Mouse (Mus musculus): ENCODE data around the gene Gm17617. TPM values are rescaled to one million over a fixed set of nuclear protein-coding genes. Genes with fewer than 3 reads are reported as not detected.
A peak's percentile ranks its signal among the peaks of the same experiment; 100 is the strongest.

The Gm17617 gene
- total and polyA plus RNA-seq, 3 experiments: not detected

- H3K79me2 ChIP-seq (ENCODE audit: control insufficient read depth, insufficient read depth, low read length, poor library complexity): no peaks in the 10 kb centered on the region
- H3K9ac ChIP-seq (ENCODE audit: control insufficient read depth, low read depth, low read length, poor library complexity, severe bottlenecking): no peak overlapping the region
- peak; percentile 78 for DNase-seq (ENCODE audit: low read depth, low spot score)
- no peaks in the 10 kb centered on the region for H3K27me3 ChIP-seq (ENCODE audit: control insufficient read depth in 1 of 2, insufficient read depth in 2 of 2, low read length in 2 of 2)
- TF ChIP-seq SMC3 (IDR thresholded peaks at IDR 0.05; ENCODE audit: low read depth, low read length): peak; percentile 75
- TF ChIP-seq POLR2A (IDR thresholded peaks at IDR 0.05; ENCODE audit: control insufficient read depth in 1 of 2, insufficient read depth in 1 of 2, low read depth in 1 of 2, low read length in 2 of 2, poor library complexity in 1 of 2): no peak
- no peak for TF ChIP-seq MAX (IDR thresholded peaks at IDR 0.05; ENCODE audit: low read length)
- TF ChIP-seq ZMIZ1 (IDR thresholded peaks at IDR 0.05; ENCODE audit: low read depth, low read length): no peak
- TF ChIP-seq SIN3A (IDR thresholded peaks at IDR 0.05; ENCODE audit: low read length): 0 out of 2 replicates have a peak, but pooled peaks have one; percentile 24
- peak; percentile 85 for TF ChIP-seq RAD21 (IDR thresholded peaks at IDR 0.05; ENCODE audit: low read depth, low read length)
- peak; percentile 54 for TF ChIP-seq ZC3H11A (IDR thresholded peaks at IDR 0.05; ENCODE audit: low read depth, low read length)
- TF ChIP-seq GABPA (IDR thresholded peaks at IDR 0.05; ENCODE audit: low read depth, low read length): no peak
- peak; percentile 83 to 88 (median 84) for TF ChIP-seq CTCF (IDR thresholded peaks at IDR 0.05 in 2 of 3, conservative IDR thresholded peaks at IDR 0.05 in 1 of 3; ENCODE audit: control insufficient read depth in 1 of 3, insufficient read depth in 1 of 3, low read depth in 2 of 3, low read length in 3 of 3, poor library complexity in 1 of 3, severe bottlenecking in 1 of 3)
- TF ChIP-seq NELFE (IDR thresholded peaks at IDR 0.05; ENCODE audit: low read depth, low read length): no peak
- no peak overlapping the region for H3K4me3 ChIP-seq (ENCODE audit: control insufficient read depth in 1 of 2, insufficient read depth in 1 of 2, low read depth in 2 of 2, low read length in 2 of 2)
- no peak overlapping the region for H3K27ac ChIP-seq (ENCODE audit: control insufficient read depth, low read depth, low read length)
- H3K9me3 ChIP-seq (replicated peaks; ENCODE audit: insufficient read depth, low read length): no peaks in the 10 kb centered on the region
- H3K4me1 ChIP-seq (ENCODE audit: control insufficient read depth in 1 of 2, insufficient read depth in 2 of 2, low read length in 2 of 2): no peaks in the 10 kb centered on the region
- H3K36me3 ChIP-seq (ENCODE audit: control insufficient read depth in 1 of 2, insufficient read depth in 2 of 2, low read length in 2 of 2): no peaks in the 10 kb centered on the region
Observed at GRCm38 (mm10) chr13:55178556-55178955, 45.2 kb upstream of the Gm17617 start.

DNA sequence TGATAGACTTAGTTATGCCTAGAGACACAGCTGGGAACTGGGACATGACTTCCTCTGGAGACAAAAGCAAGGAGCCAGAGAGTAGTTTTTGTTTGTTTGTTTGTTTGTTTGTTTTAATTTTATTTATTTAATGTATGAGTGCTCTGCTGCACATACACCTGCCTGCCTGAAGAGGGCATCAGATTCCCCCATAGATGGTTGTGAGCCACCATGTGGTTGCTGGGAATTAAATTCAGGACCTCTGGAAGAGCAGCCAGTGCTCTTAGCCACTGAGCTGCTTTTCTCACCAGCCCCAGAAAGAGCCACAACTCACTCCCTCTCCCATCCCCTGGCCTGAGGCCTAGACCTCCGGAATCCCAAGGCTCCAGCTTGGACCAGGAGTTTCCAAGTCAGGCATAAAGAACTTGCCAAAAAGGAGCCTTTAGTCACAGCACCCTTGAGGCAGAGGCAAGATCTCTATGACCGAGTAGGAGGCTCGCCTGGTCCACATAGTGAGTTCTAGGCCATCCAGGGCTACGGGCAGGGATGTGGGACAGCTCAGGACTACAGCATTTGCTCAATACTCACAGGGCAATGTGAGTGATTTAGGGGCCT, 44.7 kb upstream of the Gm17617 start:
- no peaks in the 10 kb centered on the region for H3K79me2 ChIP-seq (ENCODE audit: control insufficient read depth, insufficient read depth, low read length, poor library complexity)
- no peaks in the 10 kb centered on the region for H3K4me1 ChIP-seq (ENCODE audit: control insufficient read depth in 1 of 2, insufficient read depth in 2 of 2, low read length in 2 of 2)
- no peaks in the 10 kb centered on the region for H3K36me3 ChIP-seq (ENCODE audit: control insufficient read depth in 1 of 2, insufficient read depth in 2 of 2, low read length in 2 of 2)
- H3K4me3 ChIP-seq (ENCODE audit: control insufficient read depth in 1 of 2, insufficient read depth in 1 of 2, low read depth in 2 of 2, low read length in 2 of 2): no peak overlapping the region
- no peak for DNase-seq (ENCODE audit: low read depth, low spot score)
- H3K9ac ChIP-seq (ENCODE audit: control insufficient read depth, low read depth, low read length, poor library complexity, severe bottlenecking): no peak overlapping the region
- TF ChIP-seq MAZ (IDR thresholded peaks at IDR 0.05; ENCODE audit: low read depth, low read length) (no peak), CTCF (IDR thresholded peaks at IDR 0.05 in 2 of 3, conservative IDR thresholded peaks at IDR 0.05 in 1 of 3; ENCODE audit: control insufficient read depth in 1 of 3, insufficient read depth in 1 of 3, low read depth in 2 of 3, low read length in 3 of 3, poor library complexity in 1 of 3, severe bottlenecking in 1 of 3) (peak; percentile 40 to 53 (median 42))
- no peaks in the 10 kb centered on the region for H3K9me3 ChIP-seq (replicated peaks; ENCODE audit: insufficient read depth, low read length)
- no peaks in the 10 kb centered on the region for H3K27me3 ChIP-seq (ENCODE audit: control insufficient read depth in 1 of 2, insufficient read depth in 2 of 2, low read length in 2 of 2)
- H3K27ac ChIP-seq (ENCODE audit: control insufficient read depth, low read depth, low read length): no peak overlapping the region

DNA sequence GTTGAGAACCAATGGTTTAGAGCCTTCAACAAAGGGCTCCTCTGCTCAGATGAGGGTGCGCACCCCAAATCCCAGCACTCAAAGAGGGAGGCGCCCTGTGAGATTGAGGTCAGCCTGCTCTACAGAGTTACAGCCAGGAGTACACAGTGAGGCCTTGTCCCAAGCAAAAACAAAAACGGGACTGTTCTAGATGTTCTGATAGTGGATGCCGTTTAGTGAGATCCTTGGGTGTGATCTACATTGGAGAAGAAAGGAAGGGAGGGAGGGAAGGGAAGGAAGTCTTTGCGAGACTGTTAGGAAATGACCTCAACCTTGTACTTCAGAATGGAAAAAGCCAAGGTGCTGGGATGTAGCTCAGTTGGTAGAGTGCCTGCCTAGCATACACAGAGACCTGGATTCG, 42.9 kb upstream of the Gm17617 start:
- Histone ChIP-seq H3K4me3 (ENCODE audit: control insufficient read depth in 1 of 2, insufficient read depth in 1 of 2, low read depth in 2 of 2, low read length in 2 of 2) (no peak overlapping the region), H3K79me2 (ENCODE audit: control insufficient read depth, insufficient read depth, low read length, poor library complexity) (no peaks in the 10 kb centered on the region), H3K36me3 (ENCODE audit: control insufficient read depth in 1 of 2, insufficient read depth in 2 of 2, low read length in 2 of 2) (no peaks in the 10 kb centered on the region), H3K9ac (ENCODE audit: control insufficient read depth, low read depth, low read length, poor library complexity, severe bottlenecking) (no peak overlapping the region), H3K27me3 (ENCODE audit: control insufficient read depth in 1 of 2, insufficient read depth in 2 of 2, low read length in 2 of 2) (no peaks in the 10 kb centered on the region), H3K9me3 (replicated peaks; ENCODE audit: insufficient read depth, low read length) (no peaks in the 10 kb centered on the region), H3K27ac (ENCODE audit: control insufficient read depth, low read depth, low read length) (no peak overlapping the region), H3K4me1 (ENCODE audit: control insufficient read depth in 1 of 2, insufficient read depth in 2 of 2, low read length in 2 of 2) (no peaks in the 10 kb centered on the region)
- no peak for DNase-seq (ENCODE audit: low read depth, low spot score)
- TF ChIP-seq MAFK (IDR thresholded peaks at IDR 0.05; ENCODE audit: borderline replicate concordance, low read depth, low read length): no peak
- TF ChIP-seq HCFC1 (IDR thresholded peaks at IDR 0.05; ENCODE audit: low read depth, low read length): no peak
- TF ChIP-seq ETS1 (IDR thresholded peaks at IDR 0.05; ENCODE audit: low read depth, low read length): no peak
